Mouse (Mus musculus) G1E (cell line): Measurements from ENCODE around the gene Dcp1a.

Experiments
- CTCF ChIP-seq: IDR thresholded peaks from 2 replicates; pipeline ENCODE4 v1.5.1; 2012; ENCODE audit warnings: low read depth, low read length, inconsistent platforms, mixed read lengths
- GATA1 ChIP-seq: IDR thresholded peaks from 2 replicates; pipeline ENCODE4 v1.6.1; 2012; ENCODE audit warnings: borderline replicate concordance, low read length, inconsistent platforms, mixed read lengths
- POLR2AphosphoS5 ChIP-seq: IDR thresholded peaks from 2 replicates; pipeline ENCODE4 v1.6.1; 2012; ENCODE audit warnings: low read depth, low read length, inconsistent platforms; ENCODE audit not compliant: insufficient replicate concordance

DNA sequence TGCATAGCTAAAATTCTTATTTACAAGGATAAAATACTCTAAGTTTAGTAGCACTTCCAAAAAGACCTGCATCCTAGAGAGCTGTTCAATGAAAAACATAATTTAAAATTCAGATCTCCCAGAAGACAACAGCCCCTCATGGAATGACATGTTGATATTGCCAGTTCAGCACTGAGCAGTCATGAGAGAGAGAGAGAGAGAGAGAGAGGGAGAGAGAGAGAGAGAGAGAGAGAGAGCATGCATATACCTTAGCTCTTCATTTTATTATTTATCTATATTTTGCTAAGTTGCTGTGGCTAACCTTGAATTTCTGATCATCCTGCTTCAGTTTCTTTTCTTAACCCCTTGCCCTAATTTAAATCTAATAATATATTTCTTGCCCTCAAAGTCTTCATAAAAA lies 83.0 kb downstream of the Dcp1a start:
- TF ChIP-seq CTCF (no peak), POLR2AphosphoS5 (no peak), GATA1 (no peak)
